Mouse (Mus musculus) liver, embryonic 14.5 days (tissue): ENCODE results near the gene Plau.

Experiments used
- CTCF ChIP-seq: IDR thresholded peaks from 2 replicates; pipeline ENCODE4 v1.5.1; 2016; ENCODE audit warnings: antibody characterized with exemption, low read depth, control low read depth
- EP300 ChIP-seq: IDR thresholded peaks from 2 replicates; pipeline ENCODE4 v1.6.1; 2016; ENCODE audit warnings: antibody characterized with exemption, low read depth

- TF ChIP-seq CTCF (no peak), EP300 (no peak)
Measured at GRCm38 (mm10) chr14:20884691-20885090, 48.2 kb downstream of the Plau start.
